Mouse (Mus musculus) c-Kit-negative CD71-positive TER-119-positive erythroid progenitor cells, embryonic 14.5 days (primary cell): ENCODE results near the gene Hoxb9.

Source experiments
- DNase-seq: peaks from one replicate; pipeline ENCODE4 v3.0.0-alpha.2; 2013; ENCODE audit warnings: low read depth, low spot score

The Hoxb9 gene

GRCm38 (mm10) chr11:96267021-96267920 is 4.0 kb upstream of the Hoxb9 start:
- no peak for DNase-seq

GRCm38 (mm10) chr11:96268031-96268745 is 3.1 kb upstream of the Hoxb9 start:
- no peak for DNase-seq

- no peak for DNase-seq
Observed at GRCm38 (mm10) chr11:96269869-96270268, 1.4 kb upstream of the Hoxb9 start.

GRCm38 (mm10) chr11:96271541-96272011 is 319 bp downstream of the Hoxb9 start:
- DNase-seq, result no peak

GRCm38 (mm10) chr11:96272024-96272921 is 1.0 kb downstream of the Hoxb9 start:
- no peak for DNase-seq

- no peak for DNase-seq
Observed at GRCm38 (mm10) chr11:96274428-96274827, 3.2 kb downstream of the Hoxb9 start.

- DNase-seq, result no peak
Observed at GRCm38 (mm10) chr11:96275896-96276295, 4.6 kb downstream of the Hoxb9 start.

GRCm38 (mm10) chr11:96277151-96278044 is 6.1 kb downstream of the Hoxb9 start:
- no peak for DNase-seq

GRCm38 (mm10) chr11:96278324-96278723 is 7.1 kb downstream of the Hoxb9 start:
- no peak for DNase-seq

- peak; percentile 11 for DNase-seq
Observed at GRCm38 (mm10) chr11:96278773-96279172, 7.5 kb downstream of the Hoxb9 start.

GRCm38 (mm10) chr11:96279421-96280233 is 8.4 kb downstream of the Hoxb9 start:
- DNase-seq, result no peak

GRCm38 (mm10) chr11:96280399-96281378 is 9.4 kb downstream of the Hoxb9 start:
- no peak for DNase-seq

- DNase-seq, result no peak
Observed at GRCm38 (mm10) chr11:96281396-96281795, 10.1 kb downstream of the Hoxb9 start.

- no peak for DNase-seq
Observed at GRCm38 (mm10) chr11:96281855-96282570, 10.8 kb downstream of the Hoxb9 start, which contains the start of gene Hoxb8. Gene Hoxb8, plus strand, starts transcription at chr11:96281905.

GRCm38 (mm10) chr11:96282795-96283430 is 11.7 kb downstream of the Hoxb9 start:
- no peak for DNase-seq

- DNase-seq, result no peak
Observed at GRCm38 (mm10) chr11:96284041-96284749, 12.9 kb downstream of the Hoxb9 start.
